27 mouse cellular contexts compared by ENCODE assay signal in genomic region chr12:73098593-73098992, GRCm38 (mm10). TPM values are rescaled to one million over a fixed set of nuclear protein-coding genes. Genes with fewer than 3 reads are reported as not detected.
DNase-seq lines count a peak whose midpoint lies in the region; ATAC-seq and TF ChIP-seq lines count a peak whose summit lies in the region.
"Had no signal": no experiment of that assay in that cellular context is flagged by ENCODE, and none has a peak within 500 bp of the region (broad histone marks: within the 10 kb centered on the region; RNA-seq: fewer than 3 reads in every experiment).

No protein-coding gene starts in this region.

- no peak for ATAC-seq in limb, embryonic 14.5 days (ENCODE audit: low FRiP score, low read depth)
- ATAC-seq: CD4-positive, CD25-positive, alpha-beta regulatory T cell, adult 4 months; midbrain, embryonic 16.5 days; Patski had no signal

- peak; percentile 68 for DNase-seq in heart, adult 11 months
- no peak for DNase-seq in heart, postnatal 14 days
- DNase-seq in limb, embryonic 14.5 days (ENCODE audit: low spot score), result peak; percentile 7
- no peak for DNase-seq in limb, embryonic 10.5 days (ENCODE audit: low spot score)
- peak; percentile 35 for DNase-seq in Muller cell, postnatal 12 days (ENCODE audit: inconsistent ontology term)
- DNase-seq in lung, postnatal 25 days (ENCODE audit: low spot score), result peak; percentile 58
- no peak for DNase-seq in ovary, postnatal 36 days (ENCODE audit: low spot score)
- DNase-seq: adrenal gland, adult 2 months; cerebellum, adult 11 months; cerebellum, adult 9-11 months; gastrocnemius, postnatal 36 days; heart, postnatal 36 days; kidney, adult 18-20 months; kidney, postnatal 10 days; liver, embryonic 13.5 days; thymus, adult 2 months had no signal

- 81% methylated on average over 4 of the region's 4 CpGs for WGBS in limb, embryonic 14.5 days
- 90% methylated on average over 4 of the region's 4 CpGs for WGBS in limb, embryonic 10.5 days

- peaks cover 31% of the 10 kb centered on the region for H3K36me3 ChIP-seq in limb, embryonic 14.5 days (ENCODE audit: control insufficient read depth, insufficient read depth, low read length)
- peaks cover 51% of the 10 kb centered on the region for H3K36me3 ChIP-seq in limb, embryonic 10.5 days
- H3K36me3 ChIP-seq: liver, embryonic 13.5 days had no signal

- H3K9me3 ChIP-seq in limb, embryonic 14.5 days (ENCODE audit: control insufficient read depth, low read length), result peaks cover 3% of the 10 kb centered on the region
- no peaks in the 10 kb centered on the region for H3K9me3 ChIP-seq in limb, embryonic 10.5 days (replicated peaks)
- H3K9me3 ChIP-seq: forebrain, embryonic 12.5 days; heart, embryonic 12.5 days; limb, embryonic 13.5 days; liver, embryonic 13.5 days had no signal

- no peaks in the 10 kb centered on the region for H3K4me1 ChIP-seq in limb, embryonic 14.5 days (ENCODE audit: control insufficient read depth, insufficient read depth, low read length)
- H3K4me1 ChIP-seq in limb, embryonic 10.5 days, result no peaks in the 10 kb centered on the region
- H3K4me1 ChIP-seq: forebrain, embryonic 12.5 days; heart, embryonic 12.5 days; hindbrain, embryonic 13.5 days; limb, embryonic 13.5 days; liver, embryonic 13.5 days; midbrain, embryonic 10.5 days; neural tube, embryonic 13.5 days had no signal

- H3K9ac ChIP-seq in limb, embryonic 14.5 days (ENCODE audit: low read depth, low read length, severe bottlenecking), result no peak overlapping the region
- H3K9ac ChIP-seq: forebrain, embryonic 12.5 days; heart, embryonic 12.5 days; hindbrain, embryonic 13.5 days; limb, embryonic 13.5 days; liver, embryonic 13.5 days; neural tube, embryonic 13.5 days had no signal

- H3K4me3 ChIP-seq in limb, embryonic 14.5 days (replicated peaks; ENCODE audit: low read length), result no peak overlapping the region
- no peak overlapping the region for H3K4me3 ChIP-seq in limb, embryonic 10.5 days
- H3K4me3 ChIP-seq: forebrain, embryonic 12.5 days; heart, embryonic 12.5 days; hindbrain, embryonic 13.5 days; limb, embryonic 13.5 days; liver, embryonic 13.5 days; midbrain, embryonic 10.5 days; myocyte; neural tube, embryonic 13.5 days had no signal

- TF ChIP-seq POLR2A in limb, embryonic 14.5 days (IDR thresholded peaks at IDR 0.05; ENCODE audit: borderline replicate concordance, extremely low read depth, insufficient read depth, insufficient read length), result no peak

- H3K4me2 ChIP-seq in limb, embryonic 14.5 days (replicated peaks; ENCODE audit: low read depth, low read length, severe bottlenecking), result no peak overlapping the region
- H3K4me2 ChIP-seq: forebrain, embryonic 12.5 days; heart, embryonic 12.5 days; hindbrain, embryonic 13.5 days; limb, embryonic 13.5 days; liver, embryonic 13.5 days; neural tube, embryonic 13.5 days had no signal

- intact Hi-C loops in heart, postnatal 14 days (cut with DNase I), result no loop called here

- no peak overlapping the region for H3K27ac ChIP-seq in limb, embryonic 14.5 days (replicated peaks; ENCODE audit: low read depth, low read length)
- no peak overlapping the region for H3K27ac ChIP-seq in limb, embryonic 10.5 days
- H3K27ac ChIP-seq: forebrain, embryonic 12.5 days; hindbrain, embryonic 13.5 days; limb, embryonic 13.5 days; liver, embryonic 13.5 days; midbrain, embryonic 10.5 days; neural tube, embryonic 13.5 days; stomach, postnatal 0 days had no signal

- H3K27me3 ChIP-seq in limb, embryonic 14.5 days (ENCODE audit: control insufficient read depth, insufficient read depth, low read length), result no peaks in the 10 kb centered on the region
- no peaks in the 10 kb centered on the region for H3K27me3 ChIP-seq in limb, embryonic 10.5 days (ENCODE audit: low read depth, poor library complexity, severe bottlenecking)
- H3K27me3 ChIP-seq: forebrain, embryonic 12.5 days; heart, embryonic 12.5 days; hindbrain, embryonic 13.5 days; limb, embryonic 13.5 days; neural tube, embryonic 13.5 days; Patski had no signal

RNA-seq across cellular contexts. Expression of gene Six4, which starts 14.7 kb away (rescaled TPM):
- total RNA-seq in heart, postnatal 14 days (2021), result 1 to 10 TPM; 2.2 to 2.8 TPM
- polyA plus RNA-seq in limb, embryonic 14.5 days (2012; rRNA removed), result 6.6 and 8.7 TPM in 2 replicates
- 6.6 and 7.0 TPM in 2 replicates for polyA plus RNA-seq in limb, embryonic 14.5 days (2014; fragmentation: Nextera tagmentation; extraction: Ambion mirVana)
- polyA plus RNA-seq in limb, embryonic 10.5 days (2016; fragmentation: Nextera tagmentation; extraction: Ambion mirVana), result 17.2 and 20.8 TPM in 2 replicates

RNA-seq across cellular contexts. Expression of gene Mnat1, which starts 24.9 kb away (rescaled TPM):
- 10 to 100 TPM; 19.3 to 20.0 TPM for total RNA-seq in heart, postnatal 14 days (2021)
- polyA plus RNA-seq in limb, embryonic 14.5 days (2012; rRNA removed), result 21.3 and 31.2 TPM in 2 replicates
- polyA plus RNA-seq in limb, embryonic 14.5 days (2014; fragmentation: Nextera tagmentation; extraction: Ambion mirVana), result 44.3 and 44.7 TPM in 2 replicates
- polyA plus RNA-seq in limb, embryonic 10.5 days (2016; fragmentation: Nextera tagmentation; extraction: Ambion mirVana), result 37.9 and 39.7 TPM in 2 replicates

RNA-seq across cellular contexts. Expression of gene Six1, which starts 44.9 kb away (rescaled TPM):
- total RNA-seq in heart, postnatal 14 days (2021), result under 1 TPM; 0.61 to 0.98 TPM
- polyA plus RNA-seq in limb, embryonic 14.5 days (2012; rRNA removed), result 37.6 and 43.1 TPM in 2 replicates
- polyA plus RNA-seq in limb, embryonic 14.5 days (2014; fragmentation: Nextera tagmentation; extraction: Ambion mirVana), result 44.5 and 44.6 TPM in 2 replicates
- 18.0 and 32.6 TPM in 2 replicates for polyA plus RNA-seq in limb, embryonic 10.5 days (2016; fragmentation: Nextera tagmentation; extraction: Ambion mirVana)
- polyA plus RNA-seq: CD4-positive, CD25-positive, alpha-beta regulatory T cell, adult 4 months had no signal

Comparison
In these comparisons a context has a peak if more than half of its experiments do, and no peak if none do; other contexts are left out.
1. DNase-seq: peak in heart, adult 11 months (single experiment), limb, embryonic 14.5 days (single experiment), Muller cell, postnatal 12 days (single experiment) and lung, postnatal 25 days (single experiment); none in heart, postnatal 14 days (0 of 2), limb, embryonic 10.5 days (single experiment) and ovary, postnatal 36 days (single experiment).